Mouse (Mus musculus): ENCODE data around the gene Krcc1. TPM values are rescaled to one million over a fixed set of nuclear protein-coding genes. Genes with fewer than 3 reads are reported as not detected.
"Not testable (repeated sequence)": the region's sequence is repeated elsewhere in the genome, so short reads cannot be mapped to it uniquely, and the experiment has no call there.

The Krcc1 gene
- polyA plus RNA-seq, 1 experiment from 2014 or later: 18.5 TPM

GRCm38 (mm10) chr6:71258562-71258961 lies 12.9 kb upstream of the Krcc1 start:
- H3K9ac ChIP-seq (replicated peaks; ENCODE audit: low read depth, low read length): no peak overlapping the region
- no peak overlapping the region for H3K27ac ChIP-seq (ENCODE audit: low read length)
- no peak for ATAC-seq
- H3K36me3 ChIP-seq (ENCODE audit: control insufficient read depth, insufficient read depth): no peaks in the 10 kb centered on the region
- no peak overlapping the region for H3K4me2 ChIP-seq (ENCODE audit: low read length)
- H3K4me1 ChIP-seq (replicated peaks; ENCODE audit: control insufficient read depth, insufficient read depth, low read length): no peaks in the 10 kb centered on the region
- H3K27me3 ChIP-seq (replicated peaks; ENCODE audit: control insufficient read depth, insufficient read depth, low read length): no peaks in the 10 kb centered on the region
- H3K9me3 ChIP-seq (ENCODE audit: control insufficient read depth, low read length): no peaks in the 10 kb centered on the region
- no peak overlapping the region for H3K4me3 ChIP-seq (replicated peaks; ENCODE audit: low read length)
- 87% methylated on average over 2 of the region's 2 CpGs for WGBS

GRCm38 (mm10) chr6:71259166-71259565 lies 12.3 kb upstream of the Krcc1 start:
- Histone ChIP-seq H3K9ac (replicated peaks; ENCODE audit: low read depth, low read length) (no peak overlapping the region), H3K4me1 (replicated peaks; ENCODE audit: control insufficient read depth, insufficient read depth, low read length) (no peaks in the 10 kb centered on the region), H3K27me3 (replicated peaks; ENCODE audit: control insufficient read depth, insufficient read depth, low read length) (no peaks in the 10 kb centered on the region), H3K4me2 (ENCODE audit: low read length) (no peak overlapping the region), H3K36me3 (ENCODE audit: control insufficient read depth, insufficient read depth) (no peaks in the 10 kb centered on the region), H3K4me3 (replicated peaks; ENCODE audit: low read length) (no peak overlapping the region), H3K9me3 (ENCODE audit: control insufficient read depth, low read length) (no peaks in the 10 kb centered on the region), H3K27ac (ENCODE audit: low read length) (no peak overlapping the region)
- ATAC-seq: no peak
- 88% methylated on average over 4 of the region's 4 CpGs for WGBS

DNA sequence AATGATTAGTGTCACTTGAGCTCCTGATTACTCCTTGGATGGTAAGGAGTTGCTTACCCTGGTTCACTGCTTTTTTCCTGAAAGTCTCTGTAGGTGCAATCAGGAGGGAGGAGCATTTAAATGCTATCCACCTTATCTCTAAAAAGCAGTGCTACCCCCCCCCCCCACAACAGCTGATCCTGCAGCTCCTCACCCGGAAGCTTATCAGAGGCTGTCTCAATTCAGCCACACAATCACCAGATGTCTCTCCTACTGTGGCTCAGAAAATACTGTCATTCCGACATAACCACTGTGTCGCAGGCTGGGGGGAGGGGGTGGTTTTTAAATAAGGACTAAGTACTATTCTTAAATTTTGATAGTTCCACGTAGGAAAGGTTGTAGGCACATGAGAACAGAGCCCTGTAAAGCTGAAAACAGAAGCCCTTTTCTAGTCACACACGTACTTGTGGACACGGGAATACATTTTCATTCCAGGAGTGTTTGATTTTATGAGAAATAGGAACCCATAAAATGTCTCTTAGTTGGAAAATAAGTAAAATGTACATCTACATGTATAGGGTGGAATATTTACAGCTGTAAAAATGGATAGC lies 11.3 kb upstream of the Krcc1 start:
- no peak overlapping the region for H3K27ac ChIP-seq (ENCODE audit: low read length)
- H3K27me3 ChIP-seq (replicated peaks; ENCODE audit: control insufficient read depth, insufficient read depth, low read length): no peaks in the 10 kb centered on the region
- no peak overlapping the region for H3K4me2 ChIP-seq (ENCODE audit: low read length)
- ATAC-seq: no peak
- no peaks in the 10 kb centered on the region for H3K36me3 ChIP-seq (ENCODE audit: control insufficient read depth, insufficient read depth)
- H3K4me1 ChIP-seq (replicated peaks; ENCODE audit: control insufficient read depth, insufficient read depth, low read length): no peaks in the 10 kb centered on the region
- no peak overlapping the region for H3K4me3 ChIP-seq (replicated peaks; ENCODE audit: low read length)
- H3K9ac ChIP-seq (replicated peaks; ENCODE audit: low read depth, low read length): no peak overlapping the region
- WGBS: 59% methylated on average over 6 of the region's 6 CpGs
- no peaks in the 10 kb centered on the region for H3K9me3 ChIP-seq (ENCODE audit: control insufficient read depth, low read length)

DNA sequence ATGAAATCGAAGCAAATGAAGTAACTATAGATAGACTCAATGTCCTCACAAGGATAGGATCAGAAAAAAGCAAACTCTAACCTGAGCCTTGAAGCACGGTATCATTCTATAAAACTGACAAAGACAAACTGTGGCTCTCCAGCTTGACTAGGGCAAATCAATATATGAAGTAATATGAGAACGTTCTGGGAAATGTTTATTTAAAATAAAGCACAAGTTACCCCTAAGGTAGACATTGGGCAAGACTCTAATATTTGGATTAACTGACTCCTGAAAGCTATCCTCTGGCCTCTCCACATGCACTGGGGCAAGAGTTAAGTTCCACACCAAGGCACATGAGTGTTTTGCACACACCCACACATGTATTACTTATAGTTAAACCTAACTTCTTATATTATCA lies 10.4 kb upstream of the Krcc1 start:
- Histone ChIP-seq H3K27ac (ENCODE audit: low read length) (no peak overlapping the region), H3K4me3 (replicated peaks; ENCODE audit: low read length) (no peak overlapping the region), H3K27me3 (replicated peaks; ENCODE audit: control insufficient read depth, insufficient read depth, low read length) (no peaks in the 10 kb centered on the region), H3K36me3 (ENCODE audit: control insufficient read depth, insufficient read depth) (no peaks in the 10 kb centered on the region), H3K9me3 (ENCODE audit: control insufficient read depth, low read length) (no peaks in the 10 kb centered on the region), H3K4me2 (ENCODE audit: low read length) (no peak overlapping the region), H3K4me1 (replicated peaks; ENCODE audit: control insufficient read depth, insufficient read depth, low read length) (no peaks in the 10 kb centered on the region), H3K9ac (replicated peaks; ENCODE audit: low read depth, low read length) (no peak overlapping the region)
- WGBS: 85% methylated on average over 3 of the region's 3 CpGs
- no peak for ATAC-seq

GRCm38 (mm10) chr6:71262142-71262833 lies 9.2 kb upstream of the Krcc1 start:
- H3K9ac ChIP-seq (replicated peaks; ENCODE audit: low read depth, low read length): no peak overlapping the region
- H3K27me3 ChIP-seq (replicated peaks; ENCODE audit: control insufficient read depth, insufficient read depth, low read length): no peaks in the 10 kb centered on the region
- WGBS: 79% methylated on average over 8 of the region's 8 CpGs
- H3K4me3 ChIP-seq (replicated peaks; ENCODE audit: low read length): no peak overlapping the region
- H3K9me3 ChIP-seq (ENCODE audit: control insufficient read depth, low read length): no peaks in the 10 kb centered on the region
- ATAC-seq: no peak
- no peak overlapping the region for H3K4me2 ChIP-seq (ENCODE audit: low read length)
- no peaks in the 10 kb centered on the region for H3K4me1 ChIP-seq (replicated peaks; ENCODE audit: control insufficient read depth, insufficient read depth, low read length)
- no peaks in the 10 kb centered on the region for H3K36me3 ChIP-seq (ENCODE audit: control insufficient read depth, insufficient read depth)
- no peak overlapping the region for H3K27ac ChIP-seq (ENCODE audit: low read length)

GRCm38 (mm10) chr6:71267603-71268002 lies 3.9 kb upstream of the Krcc1 start:
- H3K27me3 ChIP-seq (replicated peaks; ENCODE audit: control insufficient read depth, insufficient read depth, low read length); H3K4me2 ChIP-seq (ENCODE audit: low read length); H3K27ac ChIP-seq (ENCODE audit: low read length); H3K4me3 ChIP-seq (replicated peaks; ENCODE audit: low read length); H3K9ac ChIP-seq (replicated peaks; ENCODE audit: low read depth, low read length); H3K36me3 ChIP-seq (ENCODE audit: control insufficient read depth, insufficient read depth); H3K9me3 ChIP-seq (ENCODE audit: control insufficient read depth, low read length); ATAC-seq: not testable (repeated sequence)
- H3K4me1 ChIP-seq (replicated peaks; ENCODE audit: control insufficient read depth, insufficient read depth, low read length): peaks cover 12% of the 10 kb centered on the region
- WGBS: 62% methylated on average over 7 of the region's 7 CpGs

DNA sequence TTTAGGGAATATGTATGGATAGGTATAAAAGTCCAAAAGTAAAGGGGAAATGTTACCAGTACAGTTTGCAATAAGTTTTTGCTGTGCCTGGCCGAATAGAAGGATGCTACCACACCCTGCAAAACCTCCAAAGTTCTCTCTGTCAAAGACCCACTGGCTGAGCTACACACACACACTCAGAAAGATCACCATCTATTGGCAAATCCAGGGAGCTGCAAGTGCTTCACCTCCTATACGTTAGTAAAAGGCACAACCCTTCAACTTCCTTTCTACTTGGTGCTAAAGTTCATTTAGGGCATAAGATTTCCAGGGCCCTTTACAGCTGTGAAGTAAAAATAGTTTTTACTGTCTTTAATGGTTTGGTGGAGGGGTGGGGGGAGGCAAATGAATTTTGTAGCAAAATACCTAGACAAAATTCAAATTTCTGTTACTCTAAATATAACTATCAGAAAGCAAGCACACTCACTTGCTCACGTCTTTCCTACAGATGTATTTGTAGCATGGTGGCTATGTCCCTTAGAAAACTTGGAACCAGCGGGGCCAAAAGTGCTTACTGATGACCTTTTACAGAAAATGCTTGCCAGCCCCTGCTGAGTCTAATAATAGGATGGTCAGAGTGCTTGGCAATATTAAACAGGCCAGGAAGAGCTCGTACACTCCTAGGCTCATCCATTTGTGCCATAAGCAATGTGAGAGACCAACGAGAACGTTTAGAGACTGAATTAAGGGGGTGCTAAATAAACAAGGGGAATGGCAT lies 2.4 kb upstream of the Krcc1 start:
- no peak overlapping the region for H3K27ac ChIP-seq (ENCODE audit: low read length)
- H3K36me3 ChIP-seq (ENCODE audit: control insufficient read depth, insufficient read depth): no peaks in the 10 kb centered on the region
- 65% methylated on average over 7 of the region's 7 CpGs for WGBS
- H3K9me3 ChIP-seq (ENCODE audit: control insufficient read depth, low read length): no peaks in the 10 kb centered on the region
- no peak for ATAC-seq
- H3K4me1 ChIP-seq (replicated peaks; ENCODE audit: control insufficient read depth, insufficient read depth, low read length): peaks cover 16% of the 10 kb centered on the region
- H3K4me2 ChIP-seq (ENCODE audit: low read length): no peak overlapping the region
- no peaks in the 10 kb centered on the region for H3K27me3 ChIP-seq (replicated peaks; ENCODE audit: control insufficient read depth, insufficient read depth, low read length)
- no peak overlapping the region for H3K4me3 ChIP-seq (replicated peaks; ENCODE audit: low read length)
- no peak overlapping the region for H3K9ac ChIP-seq (replicated peaks; ENCODE audit: low read depth, low read length)

DNA sequence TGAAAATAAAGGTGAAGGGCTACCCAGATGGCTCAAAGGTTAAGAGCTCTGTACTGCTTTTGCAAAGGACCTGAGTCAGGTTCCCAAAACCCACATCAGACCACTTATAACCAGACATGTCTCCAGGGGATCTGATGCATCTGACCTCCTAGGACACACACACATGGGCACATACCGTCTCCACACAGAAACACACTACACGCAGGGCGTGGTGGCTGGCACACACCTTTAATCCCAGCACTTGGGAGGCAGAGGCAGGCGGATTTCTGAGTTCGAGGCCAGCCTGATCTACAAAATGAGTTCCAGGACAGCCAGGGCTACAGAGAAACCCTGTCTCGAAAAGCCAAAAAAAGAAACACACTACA lies 1.8 kb upstream of the Krcc1 start:
- not testable (repeated sequence) for H3K4me2 ChIP-seq (ENCODE audit: low read length); ATAC-seq; H3K27ac ChIP-seq (ENCODE audit: low read length); H3K9me3 ChIP-seq (ENCODE audit: control insufficient read depth, low read length); H3K27me3 ChIP-seq (replicated peaks; ENCODE audit: control insufficient read depth, insufficient read depth, low read length); H3K9ac ChIP-seq (replicated peaks; ENCODE audit: low read depth, low read length); H3K4me3 ChIP-seq (replicated peaks; ENCODE audit: low read length); H3K36me3 ChIP-seq (ENCODE audit: control insufficient read depth, insufficient read depth)
- peaks cover 16% of the 10 kb centered on the region for H3K4me1 ChIP-seq (replicated peaks; ENCODE audit: control insufficient read depth, insufficient read depth, low read length)
- WGBS: 90% methylated on average over 6 of the region's 6 CpGs

GRCm38 (mm10) chr6:71270301-71271056 lies 998 bp upstream of the Krcc1 start:
- H3K9me3 ChIP-seq (ENCODE audit: control insufficient read depth, low read length): no peaks in the 10 kb centered on the region
- H3K27me3 ChIP-seq (replicated peaks; ENCODE audit: control insufficient read depth, insufficient read depth, low read length): no peaks in the 10 kb centered on the region
- peak overlapping the region; percentile 77 for H3K4me2 ChIP-seq (ENCODE audit: low read length)
- WGBS: 26% methylated on average over 13 of the region's 14 CpGs
- H3K9ac ChIP-seq (replicated peaks; ENCODE audit: low read depth, low read length): peak overlapping the region; percentile 99
- peaks cover 16% of the 10 kb centered on the region for H3K4me1 ChIP-seq (replicated peaks; ENCODE audit: control insufficient read depth, insufficient read depth, low read length)
- ATAC-seq: no peak; the same call in none of the 2 replicates
- no peaks in the 10 kb centered on the region for H3K36me3 ChIP-seq (ENCODE audit: control insufficient read depth, insufficient read depth)
- peak overlapping the region; percentile 85 for H3K4me3 ChIP-seq (replicated peaks; ENCODE audit: low read length)
- H3K27ac ChIP-seq (ENCODE audit: low read length): peak overlapping the region; percentile 93

Data from forebrain, embryonic 16.5 days (tissue).